Mouse (Mus musculus) testis, adult 2 months (tissue): Measurements from ENCODE around the gene Pawr.

Experiments used
- CTCF ChIP-seq: fragments of 200-500 bp; IDR thresholded peaks from 2 replicates; pipeline ENCODE4 v1.5.1; 2012; ENCODE audit warnings: low read depth, mild to moderate bottlenecking, inconsistent platforms, low read length, moderate library complexity; ENCODE audit not compliant: control insufficient read depth, insufficient read depth, insufficient replicate concordance
- POLR2A ChIP-seq: fragments of 200-500 bp; IDR thresholded peaks from 2 replicates; pipeline ENCODE4 v1.6.1; 2012; ENCODE audit warnings: low read depth, mild to moderate bottlenecking, inconsistent platforms, low read length, moderate library complexity; ENCODE audit not compliant: control insufficient read depth

- no peak for TF ChIP-seq POLR2A
- TF ChIP-seq CTCF: peak; percentile 15; the same call in 1 of the 2 replicates
Observed at GRCm38 (mm10) chr10:108446041-108446931, 114.4 kb downstream of the Pawr start.
